Mouse (Mus musculus) neural tube, embryonic 14.5 days (tissue): ENCODE data around the gene Chd3. TPM values are rescaled to one million over a fixed set of nuclear protein-coding genes. Genes with fewer than 3 reads are reported as not detected.

Experiments
- ATAC-seq: fragments of 200-750 bp; cut with Nextera tagmentation; 2 replicates; pipeline ENCODE4 v1.8.0; 2017; ENCODE audit warnings: low read depth, mild to moderate bottlenecking, moderate TSS enrichment, moderate library complexity
- H3K27ac ChIP-seq: fragments of 300-500 bp; sonication (generic); 2 replicates; pipeline ENCODE4 v1.5.1; 2014; ENCODE audit warnings: low read depth, mild to moderate bottlenecking, control low read depth, low read length, moderate library complexity, mixed read lengths
- H3K27me3 ChIP-seq: fragments of 300-500 bp; sonication (generic); 2 replicates; pipeline ENCODE4 v1.6.1; 2014; ENCODE audit warnings: low read length; ENCODE audit not compliant: control insufficient read depth, insufficient read depth
- H3K36me3 ChIP-seq: fragments of 300-500 bp; sonication (generic); 2 replicates; pipeline ENCODE4 v1.6.1; 2014; ENCODE audit warnings: low read length, mixed read lengths; ENCODE audit not compliant: control insufficient read depth, insufficient read depth
- H3K4me1 ChIP-seq: fragments of 300-500 bp; sonication (generic); 2 replicates; pipeline ENCODE4 v1.6.1; 2014; ENCODE audit warnings: low read length; ENCODE audit not compliant: control insufficient read depth, insufficient read depth
- H3K4me2 ChIP-seq: fragments of 300-500 bp; sonication (generic); 2 replicates; pipeline ENCODE4 v1.6.1; 2014; ENCODE audit warnings: mild to moderate bottlenecking, low read depth, low read length, control low read depth
- H3K4me3 ChIP-seq: fragments of 300-500 bp; sonication (generic); 2 replicates; pipeline ENCODE4 v1.5.1; 2014; ENCODE audit warnings: low read depth, low read length, control low read depth, mixed read lengths
- H3K9ac ChIP-seq: fragments of 300-500 bp; sonication (generic); replicated peaks from 2 replicates; pipeline ENCODE4 v1.6.1; 2014; ENCODE audit warnings: low read depth, mild to moderate bottlenecking, control low read depth, low read length, mixed read lengths
- H3K9me3 ChIP-seq: fragments of 300-500 bp; sonication (generic); 2 replicates; pipeline ENCODE4 v1.6.1; 2016; ENCODE audit warnings: low read length; ENCODE audit not compliant: control insufficient read depth
- WGBS: fragments of 180-500 bp; shearing (Covaris S2); extraction: QIAGEN DNeasy Blood & Tissue Kit; methylation state at CpG from one replicate; pipeline ENCODE4 v1.1.7; 2014; 5-methylcytosine and 5-hydroxymethylcytosine counted together
- polyA plus RNA-seq: library from polyadenylated mRNA; unstranded; fragments of >200 nt; fragmentation: Nextera tagmentation; extraction: Ambion mirVana; gene quantifications from 2 replicates; pipeline ENCODE4 v1.2.1, GENCODE M21; 2014

Chd3 gene
- polyA plus RNA-seq, 1 experiment from 2014 or later: 89.6 TPM

DNA sequence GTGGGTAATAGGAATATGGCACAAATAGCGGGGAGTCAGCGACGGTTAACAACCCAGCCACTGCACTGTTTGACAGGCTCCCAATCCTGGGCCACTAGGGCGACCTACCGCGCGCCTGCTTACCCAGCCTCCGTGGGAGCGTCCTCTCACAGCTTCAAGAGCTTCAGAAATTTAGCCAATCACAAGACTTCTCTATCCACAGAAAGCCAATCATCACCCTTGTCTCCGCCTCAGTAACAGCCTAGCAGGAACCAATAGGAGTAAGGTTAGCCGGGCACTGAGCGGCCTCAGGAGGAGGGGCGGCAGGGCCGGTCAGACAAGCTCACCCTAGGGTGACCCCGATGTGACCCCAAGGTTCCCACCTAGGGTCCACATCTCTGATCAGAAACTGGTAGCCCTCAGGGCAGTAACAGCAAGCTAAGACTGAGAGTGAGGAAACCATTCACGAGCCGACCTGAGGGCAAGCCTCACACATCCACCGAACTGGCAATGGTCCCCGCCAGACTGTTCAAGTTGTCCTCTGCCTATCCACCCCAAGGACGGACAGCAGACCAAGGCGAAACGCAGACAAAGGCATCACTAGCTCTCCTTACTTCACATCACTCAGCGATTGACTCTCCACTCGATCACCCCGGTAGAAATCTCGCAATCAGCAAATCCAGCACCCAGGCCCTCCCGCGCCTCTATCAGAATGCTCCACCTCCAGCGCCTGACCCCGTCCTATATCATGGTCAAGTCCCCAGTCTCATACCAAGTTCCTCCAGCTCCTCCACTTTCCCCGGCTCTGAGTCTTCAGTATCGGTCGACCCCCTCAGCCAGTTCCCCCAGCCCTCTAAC is 39.6 kb upstream of the Chd3 start:
- WGBS: under 1% methylated on average over 33 of the region's 33 CpGs
- Histone ChIP-seq H3K27ac (peak overlapping the region; percentile 91), H3K27me3 (no peaks in the 10 kb centered on the region), H3K4me1 (peaks cover 30% of the 10 kb centered on the region), H3K9me3 (no peaks in the 10 kb centered on the region), H3K4me3 (peak overlapping the region; percentile 83), H3K9ac (peak overlapping the region; percentile 87), H3K36me3 (peaks cover 49% of the 10 kb centered on the region), H3K4me2 (peak overlapping the region; percentile 99)
- peak; percentile 74 for ATAC-seq

DNA sequence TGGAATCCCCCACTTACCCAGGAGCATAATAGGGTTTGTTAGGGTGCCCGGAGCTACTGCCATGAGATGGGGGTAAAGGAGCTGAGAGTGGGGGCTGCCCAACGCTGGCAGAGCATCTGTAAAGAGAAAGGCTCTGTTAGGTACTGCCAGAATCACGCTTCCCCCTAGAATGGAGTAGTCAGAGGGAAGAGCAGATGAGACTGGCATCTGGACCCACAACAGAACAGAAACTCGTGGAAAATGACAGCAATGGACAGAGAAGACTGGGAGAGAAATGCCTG is 38.5 kb upstream of the Chd3 start:
- H3K4me3 ChIP-seq: no peak overlapping the region; the same call in 1 of the 2 replicates

GRCm38 (mm10) chr11:69406867-69407723 is 37.9 kb upstream of the Chd3 start:
- Histone ChIP-seq H3K27ac (no peak overlapping the region), H3K4me2 (no peak overlapping the region), H3K9me3 (no peaks in the 10 kb centered on the region), H3K9ac (no peak overlapping the region), H3K27me3 (no peaks in the 10 kb centered on the region), H3K4me1 (peaks cover 14% of the 10 kb centered on the region), H3K36me3 (peaks cover 56% of the 10 kb centered on the region), H3K4me3 (no peak overlapping the region; the same call in 1 of the 2 replicates)
- 88% methylated on average over 16 of the region's 16 CpGs for WGBS
- no peak for ATAC-seq

More for the DNA sequence above, 38.5 kb upstream of the Chd3 start:
- H3K4me2 ChIP-seq: peak overlapping the region; percentile 99
- peaks cover 53% of the 10 kb centered on the region for H3K36me3 ChIP-seq
- 89% methylated on average over 4 of the region's 4 CpGs for WGBS
- 0 out of 2 replicates have a peak overlapping the region, but pooled peaks have one; percentile 4 for H3K9ac ChIP-seq
- H3K9me3 ChIP-seq: no peaks in the 10 kb centered on the region
- no peaks in the 10 kb centered on the region for H3K27me3 ChIP-seq
- H3K27ac ChIP-seq: no peak overlapping the region
- no peak for ATAC-seq
- peaks cover 19% of the 10 kb centered on the region for H3K4me1 ChIP-seq

DNA sequence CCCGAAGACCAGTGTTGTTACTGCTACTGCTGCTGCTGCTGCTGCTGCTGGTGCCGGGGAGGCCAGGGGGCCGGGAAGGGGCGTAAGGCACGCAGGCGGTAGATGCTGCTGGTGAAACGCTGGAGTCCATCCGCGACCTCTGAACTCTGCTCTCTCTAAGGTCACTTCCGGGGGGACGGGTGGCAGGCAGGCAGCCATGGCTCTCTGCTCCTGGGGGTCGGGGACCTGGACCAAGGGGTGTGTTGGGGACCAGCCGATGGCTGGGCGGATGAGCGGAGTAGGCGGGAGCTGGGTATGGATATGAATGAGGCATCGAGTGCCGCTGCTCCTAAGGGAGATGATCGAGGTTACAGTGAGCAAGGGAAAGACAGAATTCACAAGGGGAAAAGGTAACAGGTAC is 37.1 kb upstream of the Chd3 start:
- H3K9me3 ChIP-seq: no peaks in the 10 kb centered on the region
- H3K9ac ChIP-seq: no peak overlapping the region
- H3K4me3 ChIP-seq: no peak overlapping the region
- WGBS: 85% methylated on average over 19 of the region's 19 CpGs
- no peak for ATAC-seq
- H3K4me1 ChIP-seq: peaks cover 7% of the 10 kb centered on the region
- no peak overlapping the region for H3K27ac ChIP-seq
- no peak overlapping the region for H3K4me2 ChIP-seq
- H3K36me3 ChIP-seq: peaks cover 64% of the 10 kb centered on the region
- H3K27me3 ChIP-seq: no peaks in the 10 kb centered on the region

- 90% methylated on average over 23 of the region's 24 CpGs for WGBS
Measured at GRCm38 (mm10) chr11:69405397-69406200, 36.4 kb upstream of the Chd3 start.

DNA sequence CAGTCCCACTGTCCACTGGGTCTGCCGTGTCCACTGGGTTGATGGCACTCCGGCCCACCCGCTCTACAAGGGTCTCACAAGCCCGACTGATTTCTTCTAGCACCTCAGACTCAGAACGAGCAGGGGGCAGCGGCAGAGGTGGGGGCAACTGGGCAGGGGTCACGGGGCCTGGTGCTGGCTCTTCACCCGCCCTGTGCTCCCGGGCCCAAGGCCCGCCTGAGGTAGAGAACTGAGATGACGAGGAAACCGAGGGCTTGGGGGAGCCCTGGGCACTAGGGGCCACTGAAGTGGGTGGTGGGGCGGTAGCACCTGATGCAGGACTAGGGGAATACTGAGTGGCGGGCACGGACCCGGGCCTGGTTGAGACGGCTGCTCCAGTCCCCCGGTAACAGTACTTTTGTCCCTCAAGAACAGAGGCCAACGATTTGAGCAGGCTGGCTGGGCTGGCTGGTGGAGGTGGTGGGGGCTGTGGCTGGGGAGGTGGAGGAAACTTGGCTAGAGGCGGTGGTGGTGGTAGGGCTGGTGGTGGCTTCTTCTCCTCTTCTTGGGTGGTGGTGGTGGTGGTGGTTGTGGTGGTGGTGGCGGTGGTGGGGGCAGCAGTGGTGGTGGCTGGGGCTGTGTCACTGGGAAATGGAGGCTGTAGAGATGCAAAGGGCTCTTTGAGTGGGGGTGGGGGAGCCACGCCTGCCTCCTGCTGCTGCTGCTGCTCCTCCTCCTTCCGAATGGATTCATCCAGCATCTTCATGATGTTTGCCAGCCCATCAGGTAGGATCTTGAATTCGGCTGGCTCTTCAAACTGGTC is 35.6 kb upstream of the Chd3 start:
- Histone ChIP-seq H3K9me3 (no peaks in the 10 kb centered on the region), H3K27ac (no peak overlapping the region), H3K36me3 (peaks cover 79% of the 10 kb centered on the region), H3K27me3 (no peaks in the 10 kb centered on the region), H3K9ac (no peak overlapping the region), H3K4me1 (peaks cover 7% of the 10 kb centered on the region), H3K4me3 (no peak overlapping the region), H3K4me2 (no peak overlapping the region)
- 93% methylated on average over 22 of the region's 24 CpGs for WGBS
- no peak for ATAC-seq

More at GRCm38 (mm10) chr11:69405397-69406200, 36.4 kb upstream of the Chd3 start:
- no peak overlapping the region for H3K4me3 ChIP-seq
- H3K4me1 ChIP-seq: peaks cover 7% of the 10 kb centered on the region
- ATAC-seq: no peak
- no peaks in the 10 kb centered on the region for H3K27me3 ChIP-seq
- H3K4me2 ChIP-seq: no peak overlapping the region
- H3K9ac ChIP-seq: no peak overlapping the region
- peaks cover 71% of the 10 kb centered on the region for H3K36me3 ChIP-seq
- no peak overlapping the region for H3K27ac ChIP-seq
- H3K9me3 ChIP-seq: no peaks in the 10 kb centered on the region

- no peak for ATAC-seq
- WGBS: 92% methylated on average over 38 of the region's 38 CpGs
Measured at GRCm38 (mm10) chr11:69403691-69404594, 34.7 kb upstream of the Chd3 start.

More at GRCm38 (mm10) chr11:69403691-69404594, 34.7 kb upstream of the Chd3 start:
- Histone ChIP-seq H3K4me2 (no peak overlapping the region), H3K4me1 (peaks cover 7% of the 10 kb centered on the region), H3K4me3 (no peak overlapping the region), H3K9me3 (no peaks in the 10 kb centered on the region), H3K27ac (no peak overlapping the region), H3K9ac (no peak overlapping the region), H3K27me3 (no peaks in the 10 kb centered on the region), H3K36me3 (peaks cover 80% of the 10 kb centered on the region)
